ENCODE assay signal across 23 mouse cellular contexts in the genomic region with DNA sequence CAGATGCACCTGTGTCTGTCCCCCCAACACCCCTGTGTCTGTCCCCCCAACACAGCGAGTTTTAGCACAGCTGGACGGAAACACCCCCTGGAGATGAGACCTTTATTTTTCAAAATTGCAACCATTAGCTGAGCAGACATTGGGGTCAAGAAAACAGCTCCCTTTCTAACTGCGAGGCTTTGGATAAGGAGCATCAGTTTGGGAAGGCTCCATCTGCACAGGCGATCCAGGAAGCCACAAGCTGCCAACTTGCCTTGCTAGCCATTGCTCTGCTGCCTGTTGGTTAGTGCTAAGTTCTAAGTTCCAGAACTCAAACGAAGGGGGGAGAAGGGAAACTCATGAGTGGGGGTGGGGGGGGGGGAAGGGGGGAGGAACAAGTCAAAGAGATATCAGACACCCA. TPM values are rescaled to one million over a fixed set of nuclear protein-coding genes. Genes with fewer than 3 reads are reported as not detected.
DNase-seq lines count a peak whose midpoint lies in the region; ATAC-seq and TF ChIP-seq lines count a peak whose summit lies in the region.
"Had no signal": no experiment of that assay in that cellular context is flagged by ENCODE, and none has a peak within 500 bp of the region (broad histone marks: within the 10 kb centered on the region; RNA-seq: fewer than 3 reads in every experiment).

No protein-coding gene starts in this region.

- no peaks in the 10 kb centered on the region for H3K79me2 ChIP-seq in heart, adult 2 months (replicated peaks; ENCODE audit: control insufficient read depth, insufficient read depth, low read length)

- H3K4me3 ChIP-seq in cerebellum, adult 2 months (replicated peaks; ENCODE audit: insufficient read depth, low read depth, low read length), result no peak overlapping the region
- no peak overlapping the region for H3K4me3 ChIP-seq in heart, adult 2 months
- H3K4me3 ChIP-seq: embryonic facial prominence, embryonic 12.5 days; embryonic facial prominence, embryonic 15.5 days; heart, embryonic 12.5 days; heart, embryonic 15.5 days; hindbrain, embryonic 12.5 days; hindbrain, embryonic 15.5 days had no signal

- WGBS in cerebellum, adult 2 months, result 27% methylated on average over 5 of the region's 5 CpGs
- 77% methylated on average over 5 of the region's 5 CpGs for WGBS in heart, adult 2 months

- no peak overlapping the region for H3K27ac ChIP-seq in cerebellum, adult 2 months (ENCODE audit: insufficient read depth, low read length)
- peak overlapping the region; percentile 29 for H3K27ac ChIP-seq in heart, adult 2 months
- H3K27ac ChIP-seq: embryonic facial prominence, embryonic 12.5 days; embryonic facial prominence, embryonic 15.5 days; heart, embryonic 15.5 days; hindbrain, embryonic 12.5 days; hindbrain, embryonic 15.5 days had no signal

- peaks cover 5% of the 10 kb centered on the region for H3K4me1 ChIP-seq in cerebellum, adult 2 months (ENCODE audit: control insufficient read depth, insufficient read depth, low read length)
- H3K4me1 ChIP-seq in heart, adult 2 months (ENCODE audit: control insufficient read depth, insufficient read depth, low read length), result no peaks in the 10 kb centered on the region
- H3K4me1 ChIP-seq: embryonic facial prominence, embryonic 12.5 days; embryonic facial prominence, embryonic 15.5 days; heart, embryonic 12.5 days; heart, embryonic 15.5 days; hindbrain, embryonic 12.5 days; hindbrain, embryonic 15.5 days had no signal

- ATAC-seq in cerebellum, adult (ENCODE audit: insufficient number of reproducible peaks, low FRiP score, low TSS enrichment), result 0 out of 2 replicates have a peak, but pooled peaks have one; percentile 36
- ATAC-seq: forebrain, embryonic 14.5 days; forebrain, postnatal 0 days; intestine, postnatal 0 days; Patski had no signal

- no peak overlapping the region for H3K9ac ChIP-seq in heart, adult 2 months (ENCODE audit: low read depth, low read length)
- H3K9ac ChIP-seq: embryonic facial prominence, embryonic 12.5 days; embryonic facial prominence, embryonic 15.5 days; forebrain, postnatal 0 days; heart, embryonic 12.5 days; heart, embryonic 15.5 days; hindbrain, embryonic 12.5 days; hindbrain, embryonic 15.5 days had no signal

- DNase-seq in cerebellum, adult 2 months, result no peak
- peak; percentile 35 to 47 for DNase-seq in cerebellum, postnatal 25 days
- DNase-seq in cerebellum, adult 18-20 months, result no peak
- DNase-seq in heart, adult 2 months, result no peak
- no peak for DNase-seq in heart, postnatal 36 days
- no peak for DNase-seq in B cell, adult 2 months
- DNase-seq: adrenal gland, postnatal 10 days; adrenal gland, postnatal 36 days; cerebellum, adult 9-11 months; forebrain, postnatal 0 days; heart, postnatal 14 days; kidney, adult 2 months had no signal

- no peak for TF ChIP-seq POLR2A in cerebellum, adult 2 months (IDR thresholded peaks at IDR 0.05; ENCODE audit: borderline replicate concordance, insufficient read depth, low read length)
- TF ChIP-seq POLR2A in heart, adult 2 months (IDR thresholded peaks at IDR 0.05; ENCODE audit: insufficient read depth, low read depth, low read length), result no peak

- H3K27me3 ChIP-seq in cerebellum, adult 2 months (ENCODE audit: control insufficient read depth, insufficient read depth, low read length), result no peaks in the 10 kb centered on the region
- H3K27me3 ChIP-seq in heart, adult 2 months (ENCODE audit: control insufficient read depth, insufficient read depth, low read length), result no peaks in the 10 kb centered on the region
- H3K27me3 ChIP-seq: embryonic facial prominence, embryonic 12.5 days; embryonic facial prominence, embryonic 15.5 days; heart, embryonic 12.5 days; heart, embryonic 15.5 days; hindbrain, embryonic 12.5 days; hindbrain, embryonic 15.5 days; Patski had no signal

- H3K36me3 ChIP-seq in heart, adult 2 months (ENCODE audit: control insufficient read depth, insufficient read depth, low read length), result no peaks in the 10 kb centered on the region
- H3K36me3 ChIP-seq: embryonic facial prominence, embryonic 12.5 days; embryonic facial prominence, embryonic 15.5 days; G1E; heart, embryonic 12.5 days; heart, embryonic 15.5 days; hindbrain, embryonic 12.5 days; hindbrain, embryonic 15.5 days had no signal

- no peak for TF ChIP-seq CTCF in cerebellum, adult 2 months (IDR thresholded peaks at IDR 0.05; ENCODE audit: borderline replicate concordance, insufficient read depth, low read depth, low read length)
- no peak for TF ChIP-seq CTCF in heart, adult 2 months (IDR thresholded peaks at IDR 0.05)

- no peak for TF ChIP-seq EP300 in heart, adult 2 months (IDR thresholded peaks at IDR 0.05; ENCODE audit: insufficient read depth, low read depth, low read length)

- intact Hi-C loops in heart, adult 2 months (cut with DNase I), result no loop called here
- intact Hi-C loops in heart, postnatal 36 days (cut with DNase I), result no loop called here

RNA-seq across cellular contexts. Expression of a gene that starts 51.4 kb away (rescaled TPM):
- polyA plus RNA-seq in cerebellum, adult 2 months (2012; rRNA removed), result 16.4 and 17.0 TPM in 2 replicates
- 10 to 100 TPM; 18.0 to 20.4 TPM for total RNA-seq in heart, adult 2 months (2021)
- 8.3 and 14.8 TPM in 2 replicates for polyA plus RNA-seq in heart, adult 2 months (2012; rRNA removed)
- total RNA-seq in heart, postnatal 36 days (2021), result 10 to 100 TPM; 21.4 to 21.8 TPM
- polyA plus RNA-seq: G1E had no signal

Comparison
In these comparisons a context has a peak if more than half of its experiments do, and no peak if none do; other contexts are left out.
1. DNase-seq: peak in cerebellum, postnatal 25 days (2 of 2); none in cerebellum, adult 2 months (0 of 2), cerebellum, adult 18-20 months (0 of 2), heart, adult 2 months (0 of 2), heart, postnatal 36 days (0 of 2) and B cell, adult 2 months (0 of 2).